8 mouse cellular contexts compared by ENCODE assay signal in genomic region chrX:71365510-71365909, GRCm38 (mm10). TPM values are rescaled to one million over a fixed set of nuclear protein-coding genes. Genes with fewer than 3 reads are reported as not detected.
DNase-seq lines count a peak whose midpoint lies in the region; ATAC-seq and TF ChIP-seq lines count a peak whose summit lies in the region.

No protein-coding gene starts in this region.

- TF ChIP-seq CTCF in layer of hippocampus, adult 2 months (conservative IDR thresholded peaks at IDR 0.05): no peak

- whole genome bisulfite sequencing in hindbrain, embryonic 14.5 days: 64% methylated on average over 3 of the region's 3 CpGs
- WGBS in midbrain, embryonic 14.5 days: 61% methylated on average over 3 of the region's 3 CpGs

- H3K4me3 ChIP-seq in layer of hippocampus, adult 2 months: peak overlapping the region; percentile 67
- H3K4me3 ChIP-seq in hindbrain, embryonic 14.5 days (replicated peaks; ENCODE audit: low read length): peak overlapping the region; percentile 52
- H3K4me3 ChIP-seq in midbrain, embryonic 14.5 days (replicated peaks; ENCODE audit: low read depth, low read length): peak overlapping the region; percentile 56

- H3K4me1 ChIP-seq in hindbrain, embryonic 14.5 days (replicated peaks; ENCODE audit: control insufficient read depth, insufficient read depth, low read length): peaks cover 6% of the 10 kb centered on the region; the same call in 1 of the 2 replicates
- no peaks in the 10 kb centered on the region for H3K4me1 ChIP-seq in midbrain, embryonic 14.5 days (ENCODE audit: control insufficient read depth, insufficient read depth, low read length)

- ATAC-seq in common myeloid progenitor, adult 5-6 weeks (replicated peaks; ENCODE audit: low read depth, poor library complexity, severe bottlenecking): peak; percentile 31; the same call in 1 of the 2 replicates
- ATAC-seq in hindbrain, embryonic 14.5 days (ENCODE audit: low FRiP score): peak; percentile 29; the same call in 1 of the 2 replicates
- no peak for ATAC-seq in midbrain, embryonic 14.5 days (ENCODE audit: low FRiP score, low TSS enrichment)

- H3K4me2 ChIP-seq in hindbrain, embryonic 14.5 days (replicated peaks): peak overlapping the region; percentile 57
- H3K4me2 ChIP-seq in midbrain, embryonic 14.5 days (ENCODE audit: low read length): peak overlapping the region; percentile 54

- no peaks in the 10 kb centered on the region for H3K27me3 ChIP-seq in hindbrain, embryonic 14.5 days (ENCODE audit: control insufficient read depth, insufficient read depth, low read length)
- H3K27me3 ChIP-seq in midbrain, embryonic 14.5 days (ENCODE audit: control insufficient read depth, insufficient read depth, low read length): no peaks in the 10 kb centered on the region

- DNase-seq in layer of hippocampus, adult 2 months (ENCODE audit: low spot score in 2 of 2): no peak
- DNase-seq in layer of hippocampus, adult 9-10 months (ENCODE audit: low spot score): no peak
- no peak for DNase-seq in hindbrain, embryonic 14.5 days (ENCODE audit: low spot score)
- no peak for DNase-seq in midbrain, embryonic 14.5 days
- no peak for DNase-seq in testis, postnatal 14 days (ENCODE audit: low spot score)
- DNase-seq in cerebellum, adult 9-10 months: no peak
- no peak for DNase-seq in right cerebral cortex, postnatal 36 days (ENCODE audit: low spot score in 2 of 2)

- H3K9me3 ChIP-seq in hindbrain, embryonic 14.5 days (ENCODE audit: control insufficient read depth, low read length): no peaks in the 10 kb centered on the region
- no peaks in the 10 kb centered on the region for H3K9me3 ChIP-seq in midbrain, embryonic 14.5 days (ENCODE audit: control insufficient read depth, low read length)

- H3K36me3 ChIP-seq in hindbrain, embryonic 14.5 days (replicated peaks; ENCODE audit: control insufficient read depth, insufficient read depth): no peaks in the 10 kb centered on the region
- H3K36me3 ChIP-seq in midbrain, embryonic 14.5 days (ENCODE audit: control insufficient read depth, insufficient read depth, low read length): no peaks in the 10 kb centered on the region

- H3K9ac ChIP-seq in hindbrain, embryonic 14.5 days: peak overlapping the region; percentile 69; the same call in 1 of the 2 replicates
- peak overlapping the region; percentile 82 for H3K9ac ChIP-seq in midbrain, embryonic 14.5 days (replicated peaks; ENCODE audit: low read length)

- H3K27ac ChIP-seq in layer of hippocampus, adult 2 months: peak overlapping the region; percentile 48; the same call in 1 of the 2 replicates
- no peak overlapping the region for H3K27ac ChIP-seq in hindbrain, embryonic 14.5 days
- H3K27ac ChIP-seq in midbrain, embryonic 14.5 days (replicated peaks; ENCODE audit: low read depth, low read length): no peak overlapping the region

RNA-seq across cellular contexts. Expression of gene Mtmr1, which starts 0.9 kb away (rescaled TPM):
- total RNA-seq in layer of hippocampus, adult 2 months (2021): 10 to 100 TPM; 52.0 to 54.1 TPM
- 25.7 and 36.2 TPM in 2 replicates for total RNA-seq in common myeloid progenitor, adult 5-6 weeks (2017)
- 23.2 and 25.4 TPM in 2 replicates for polyA plus RNA-seq in hindbrain, embryonic 14.5 days (2014; fragmentation: Nextera tagmentation; extraction: Ambion mirVana)
- 18.2 and 23.0 TPM in 2 replicates for polyA plus RNA-seq in midbrain, embryonic 14.5 days (2014; fragmentation: Nextera tagmentation; extraction: Ambion mirVana)
